Mouse (Mus musculus): Measurements from ENCODE around the gene Gm11563. TPM values are rescaled to one million over a fixed set of nuclear protein-coding genes. Genes with fewer than 3 reads are reported as not detected.

Gene Gm11563
- polyA plus RNA-seq, 1 experiment, result not detected

Other genes with a start within 250 kb of the Gm11563 start
- 0.15 and 0.18 TPM in 2 replicates for gene Krt12, start 236.7 kb downstream of the Gm11563 start, polyA plus RNA-seq (2012; rRNA removed)
- gene Krt20, start 220.8 kb downstream of the Gm11563 start, polyA plus RNA-seq (2012; rRNA removed), result 48.8 and 63.6 TPM in 2 replicates
- gene Krt23, start 165.8 kb downstream of the Gm11563 start, polyA plus RNA-seq (2012; rRNA removed), result 3.4 and 4.2 TPM in 2 replicates
- gene Krt39, start 137.6 kb downstream of the Gm11563 start, polyA plus RNA-seq (2012; rRNA removed), result not detected in 2 replicates
- gene Krt40, start 115.8 kb downstream of the Gm11563 start, polyA plus RNA-seq (2012; rRNA removed), result not detected in 2 replicates
- gene Krtap3-3, start 108.1 kb downstream of the Gm11563 start, polyA plus RNA-seq (2012; rRNA removed), result not detected in 2 replicates
- gene Krtap3-2, start 102.1 kb downstream of the Gm11563 start, polyA plus RNA-seq (2012; rRNA removed), result not detected in 2 replicates
- gene Gm11939, start 99.5 kb downstream of the Gm11563 start, polyA plus RNA-seq (2012; rRNA removed), result not detected in 2 replicates
- gene Krtap3-1, start 92.3 kb downstream of the Gm11563 start, polyA plus RNA-seq (2012; rRNA removed), result not detected in 2 replicates
- 0.22 TPM in 1 of 2 replicates, not detected in the other for gene Krtap1-5, start 77.9 kb downstream of the Gm11563 start, polyA plus RNA-seq (2012; rRNA removed)
- gene Krtap1-4, start 75.3 kb downstream of the Gm11563 start, polyA plus RNA-seq (2012; rRNA removed), result not detected in 2 replicates
- not detected in 2 replicates for gene Krtap1-3, start 67.6 kb downstream of the Gm11563 start, polyA plus RNA-seq (2012; rRNA removed)
- not detected in 2 replicates for gene Krtap9-3, start 60.9 kb downstream of the Gm11563 start, polyA plus RNA-seq (2012; rRNA removed)
- gene Gm11938, start 55.7 kb downstream of the Gm11563 start, polyA plus RNA-seq (2012; rRNA removed), result not detected in 2 replicates
- not detected in 2 replicates for gene Gm11937, start 48.8 kb downstream of the Gm11563 start, polyA plus RNA-seq (2012; rRNA removed)
- gene Krtap2-4, start 44.1 kb downstream of the Gm11563 start, polyA plus RNA-seq (2012; rRNA removed), result not detected in 2 replicates
- gene Gm11562, start 38.5 kb downstream of the Gm11563 start, polyA plus RNA-seq (2012; rRNA removed), result 0.18 TPM in 1 of 2 replicates, not detected in the other
- gene Krtap4-1, start 30.7 kb downstream of the Gm11563 start, polyA plus RNA-seq (2012; rRNA removed), result not detected in 2 replicates
- not detected in 2 replicates for gene Krtap4-2, start 23.9 kb downstream of the Gm11563 start, polyA plus RNA-seq (2012; rRNA removed)
- not detected in 2 replicates for gene Krtap4-7, start 14.9 kb downstream of the Gm11563 start, polyA plus RNA-seq (2012; rRNA removed)
- gene Gm11555, start 8.7 kb downstream of the Gm11563 start, polyA plus RNA-seq (2012; rRNA removed), result not detected in 2 replicates
- gene Krtap4-6, start 7.0 kb upstream of the Gm11563 start, polyA plus RNA-seq (2012; rRNA removed), result not detected in 2 replicates
- not detected in 2 replicates for gene Gm14190, start 31.8 kb upstream of the Gm11563 start, polyA plus RNA-seq (2012; rRNA removed)
- gene Gm14180, start 75.3 kb upstream of the Gm11563 start, polyA plus RNA-seq (2012; rRNA removed), result not detected in 2 replicates
- gene Gm11595, start 114.0 kb upstream of the Gm11563 start, polyA plus RNA-seq (2012; rRNA removed), result not detected in 2 replicates
- not detected in 2 replicates for gene Krtap4-8, start 121.7 kb upstream of the Gm11563 start, polyA plus RNA-seq (2012; rRNA removed)
- gene Krtap4-9, start 126.2 kb upstream of the Gm11563 start, polyA plus RNA-seq (2012; rRNA removed), result not detected in 2 replicates
- 0.06 TPM in 1 of 2 replicates, not detected in the other for gene Gm11596, start 134.5 kb upstream of the Gm11563 start, polyA plus RNA-seq (2012; rRNA removed)
- 0.08 TPM in 1 of 2 replicates, not detected in the other for gene Gm11569, start 140.0 kb upstream of the Gm11563 start, polyA plus RNA-seq (2012; rRNA removed)
- gene Gm11554, start 145.5 kb upstream of the Gm11563 start, polyA plus RNA-seq (2012; rRNA removed), result not detected in 2 replicates
- gene Krtap4-13, start 150.9 kb upstream of the Gm11563 start, polyA plus RNA-seq (2012; rRNA removed), result 0.18 and 0.24 TPM in 2 replicates
- not detected in 2 replicates for gene Gm11564, start 156.7 kb upstream of the Gm11563 start, polyA plus RNA-seq (2012; rRNA removed)
- gene 2300003K06Rik, start 179.1 kb upstream of the Gm11563 start, polyA plus RNA-seq (2012; rRNA removed), result not detected in 2 replicates
- gene Krtap4-16, start 192.6 kb upstream of the Gm11563 start, polyA plus RNA-seq (2012; rRNA removed), result 0.07 and 0.08 TPM in 2 replicates
- not detected in 2 replicates for gene Gm11568, start 199.0 kb upstream of the Gm11563 start, polyA plus RNA-seq (2012; rRNA removed)
- not detected in 2 replicates for gene Gm11559, start 205.5 kb upstream of the Gm11563 start, polyA plus RNA-seq (2012; rRNA removed)
- gene Krtap9-1, start 214.4 kb upstream of the Gm11563 start, polyA plus RNA-seq (2012; rRNA removed), result not detected in 2 replicates
- gene Gm11567, start 220.2 kb upstream of the Gm11563 start, polyA plus RNA-seq (2012; rRNA removed), result not detected in 2 replicates
- gene Krtap31-1, start 249.0 kb upstream of the Gm11563 start, polyA plus RNA-seq (2012; rRNA removed), result not detected in 2 replicates

Measured in urinary bladder, adult 2 months (tissue).